Mouse (Mus musculus) fat pad, adult 2 months (tissue): Measurements from ENCODE around the gene Gm12355.
A peak's percentile ranks its signal among the peaks of the same experiment; 100 is the strongest.

Source experiments
- DNase-seq: peaks from one replicate; pipeline ENCODE4 v3.0.0-alpha.2; 2011; ENCODE audit warnings: low read depth, low spot score; ENCODE audit errors: extremely low read depth

Gm12355 gene

GRCm38 (mm10) chr11:98603953-98604352, 21.5 kb downstream of the Gm12355 start:
- no peak for DNase-seq

DNA sequence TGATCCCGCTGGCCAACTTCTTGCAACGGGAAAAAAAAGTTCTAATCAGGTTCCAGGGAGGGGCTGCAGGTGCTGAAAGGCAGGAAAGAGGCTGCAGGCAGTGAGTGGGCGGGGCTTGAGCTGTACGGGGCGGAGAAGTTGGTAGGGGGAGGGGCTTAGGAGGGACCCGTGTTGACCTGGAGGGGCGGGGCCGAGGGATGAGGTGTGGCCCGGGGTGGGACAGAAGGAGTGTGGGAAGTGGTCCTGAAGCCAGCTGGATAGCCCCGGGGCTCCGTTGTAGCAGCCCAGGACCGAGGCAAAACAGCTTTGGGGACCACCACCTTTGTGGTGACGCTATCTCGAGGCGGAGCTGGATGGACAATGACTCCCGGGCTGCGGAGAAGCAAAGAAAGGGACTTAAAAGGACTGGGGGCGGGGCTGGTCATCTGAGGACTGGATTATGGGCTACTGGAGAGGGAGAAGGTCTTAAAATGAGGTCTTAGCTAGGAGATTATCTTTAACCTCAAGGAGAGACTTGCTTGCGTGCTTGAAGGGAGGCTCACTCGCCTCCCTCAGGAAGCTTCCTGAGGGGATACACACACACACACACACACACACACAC, 23.3 kb downstream of the Gm12355 start:
- no peak for DNase-seq

DNA sequence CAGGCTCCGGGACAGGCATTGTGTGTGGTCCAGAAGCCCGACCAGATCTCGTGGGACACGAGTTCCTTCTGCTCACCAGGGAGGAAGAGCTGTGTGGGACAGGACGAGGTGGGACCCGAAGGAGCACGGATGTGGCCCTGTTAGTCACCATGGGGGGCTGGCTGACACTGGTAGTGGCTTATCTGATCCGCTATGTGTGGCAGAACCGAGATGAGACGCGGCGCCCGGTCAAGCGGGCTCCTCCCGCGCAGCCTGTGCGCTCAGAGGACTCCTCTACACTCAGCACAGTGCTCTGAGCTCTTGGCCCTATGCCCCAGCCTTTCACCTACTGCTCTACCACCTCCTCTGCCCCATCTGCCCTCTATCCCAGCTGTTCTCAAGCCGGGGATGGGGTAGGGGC, 26.2 kb downstream of the Gm12355 start:
- no peak for DNase-seq

DNA sequence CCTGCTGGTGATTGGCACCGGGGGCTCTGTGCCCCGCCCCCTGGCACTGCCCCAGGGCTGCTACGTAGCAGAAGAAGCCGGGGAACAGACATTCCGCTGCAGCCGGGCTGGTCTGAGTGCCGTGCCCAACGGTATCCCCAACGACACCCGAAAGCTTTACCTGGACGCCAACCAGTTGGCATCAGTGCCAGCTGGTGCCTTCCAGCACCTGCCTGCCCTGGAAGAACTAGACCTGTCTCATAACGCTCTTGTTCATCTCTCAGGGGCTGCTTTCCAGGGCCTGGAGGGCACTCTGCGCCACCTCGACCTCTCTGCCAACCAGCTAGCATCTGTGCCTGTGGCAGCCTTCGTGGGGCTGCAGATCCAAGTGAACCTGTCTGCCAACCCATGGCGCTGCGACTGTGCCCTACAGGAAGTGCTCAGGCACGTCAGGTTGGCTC, 26.6 kb downstream of the Gm12355 start:
- no peak for DNase-seq

GRCm38 (mm10) chr11:98597991-98598390, 27.5 kb downstream of the Gm12355 start, which contains the start of gene Lrrc3c:
Gene Lrrc3c (plus strand): TSS chr11:98598291.
- no peak for DNase-seq

DNA sequence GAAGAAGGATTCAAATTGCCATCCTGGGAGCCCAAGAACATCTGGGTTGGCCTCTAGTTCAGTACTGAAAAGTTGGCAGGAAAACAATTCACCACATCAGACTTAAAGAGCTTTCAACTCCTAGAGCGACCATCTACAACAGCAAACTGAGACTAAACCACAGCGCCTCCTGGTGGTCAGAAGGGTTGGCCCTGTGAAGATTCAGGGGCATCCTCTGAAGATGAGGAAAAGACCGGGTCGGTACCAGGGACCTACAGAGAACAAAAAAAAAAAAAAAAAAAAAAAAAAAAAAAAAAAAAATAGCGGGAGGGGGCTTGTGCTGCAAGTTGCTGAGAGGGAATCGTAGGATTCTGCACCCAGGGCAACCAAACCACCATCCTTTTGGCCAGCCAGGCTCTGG, 28.1 kb downstream of the Gm12355 start:
- no peak for DNase-seq

GRCm38 (mm10) chr11:98595955-98596354, 29.5 kb downstream of the Gm12355 start:
- DNase-seq = no peak

- no peak for DNase-seq
These were observed 30.0 kb downstream of the Gm12355 start for GRCm38 (mm10) chr11:98595473-98595872.

DNA sequence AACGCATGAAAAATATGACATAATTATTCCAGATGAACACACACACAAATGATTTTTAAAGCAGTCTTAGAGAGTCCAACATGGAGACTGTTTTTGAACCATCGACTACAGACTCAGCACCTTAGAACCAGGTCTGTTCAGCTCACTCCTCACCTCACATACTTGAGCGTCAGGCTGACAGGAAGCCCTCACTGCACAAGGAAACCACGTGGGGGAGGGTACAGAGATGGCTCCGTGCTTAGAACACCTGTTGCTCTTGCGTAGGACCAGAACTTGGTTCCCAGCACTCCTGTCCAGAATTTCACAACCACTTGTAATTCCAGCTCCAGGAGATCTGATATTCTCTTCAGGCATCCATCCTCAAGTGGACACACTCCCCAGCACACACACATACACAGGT, 30.4 kb downstream of the Gm12355 start:
- DNase-seq = no peak

DNA sequence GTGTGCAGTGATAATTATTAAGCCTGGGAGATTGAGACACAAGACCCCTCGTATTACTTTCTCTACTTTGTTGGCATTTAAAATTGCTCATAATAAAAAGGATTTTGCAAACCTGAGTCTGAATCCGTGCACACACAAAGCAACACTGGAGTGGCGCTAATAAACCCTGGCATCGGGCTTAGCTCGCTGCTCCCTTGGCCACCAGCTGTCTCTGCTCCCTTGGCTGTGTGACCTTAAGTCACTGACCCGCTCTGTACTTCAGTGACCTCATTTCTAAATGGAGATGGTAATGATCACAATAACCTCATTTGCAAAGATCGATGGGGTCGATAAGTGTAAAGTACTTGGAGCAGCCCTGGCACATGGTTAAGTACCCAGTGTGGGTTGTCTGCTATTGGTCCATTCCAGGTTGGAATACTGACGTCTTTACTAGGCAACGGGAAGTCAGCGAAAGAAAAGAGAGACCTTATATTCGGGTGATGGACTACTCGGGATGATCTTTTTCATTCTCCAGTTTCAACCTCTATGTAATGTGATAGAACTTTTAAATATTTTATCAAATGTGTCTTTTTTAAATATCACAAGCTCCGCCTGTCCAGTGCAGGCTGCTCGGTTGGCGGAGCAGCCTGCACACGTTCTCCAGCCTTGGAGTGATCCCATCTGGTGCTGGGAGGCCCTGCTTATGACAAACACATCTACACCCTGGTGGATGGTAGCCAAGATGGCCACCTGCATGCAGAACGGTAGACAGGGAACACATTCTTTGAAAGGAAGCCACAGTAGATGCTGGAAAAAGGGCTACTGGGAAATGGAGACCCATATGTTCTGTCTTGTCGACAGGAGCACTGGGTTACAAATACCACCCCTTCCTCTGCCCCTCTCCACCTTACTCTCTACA, 34.7 kb downstream of the Gm12355 start:
- DNase-seq = no peak

DNA sequence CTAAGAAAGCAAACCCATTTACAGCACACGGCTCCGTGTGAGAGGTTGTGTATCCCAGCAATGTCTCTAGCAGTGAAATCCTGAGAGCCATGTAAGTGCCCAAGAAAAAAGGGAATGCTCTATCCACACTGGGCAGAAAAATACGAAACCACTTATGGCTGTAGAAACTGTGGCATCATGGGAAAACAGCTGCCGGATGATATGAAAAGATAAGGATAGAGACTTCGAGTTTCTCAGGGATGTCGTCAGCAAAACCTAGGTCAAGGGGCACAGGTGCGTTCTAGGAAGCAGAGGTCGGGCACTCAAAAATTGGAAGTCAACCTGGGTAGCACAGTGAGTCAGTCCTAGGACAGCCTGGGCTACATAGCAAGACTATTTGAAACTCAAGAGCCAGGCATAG, 36.2 kb downstream of the Gm12355 start:
- DNase-seq = no peak

DNA sequence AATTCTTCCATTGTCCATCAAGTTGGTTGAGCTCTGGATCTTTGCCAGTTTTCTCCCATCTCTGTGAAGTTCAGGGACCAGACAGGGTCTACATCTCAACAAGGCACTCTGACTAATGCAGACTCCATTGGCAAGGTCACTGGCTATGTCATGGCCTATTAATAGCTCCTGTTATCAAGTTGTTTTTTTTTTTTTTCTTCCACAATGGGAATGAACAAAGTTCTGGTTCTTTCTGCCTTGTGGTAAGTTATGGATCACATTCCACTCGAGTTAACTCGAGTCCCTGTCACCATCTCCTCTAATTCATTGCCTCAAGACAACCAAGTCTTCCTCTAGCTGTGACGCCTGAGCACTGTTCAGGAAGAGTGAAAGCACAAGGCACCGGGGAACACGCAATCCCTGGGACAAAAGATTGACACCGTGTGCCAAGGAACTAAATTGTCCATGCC, 36.6 kb downstream of the Gm12355 start:
- no peak for DNase-seq

DNA sequence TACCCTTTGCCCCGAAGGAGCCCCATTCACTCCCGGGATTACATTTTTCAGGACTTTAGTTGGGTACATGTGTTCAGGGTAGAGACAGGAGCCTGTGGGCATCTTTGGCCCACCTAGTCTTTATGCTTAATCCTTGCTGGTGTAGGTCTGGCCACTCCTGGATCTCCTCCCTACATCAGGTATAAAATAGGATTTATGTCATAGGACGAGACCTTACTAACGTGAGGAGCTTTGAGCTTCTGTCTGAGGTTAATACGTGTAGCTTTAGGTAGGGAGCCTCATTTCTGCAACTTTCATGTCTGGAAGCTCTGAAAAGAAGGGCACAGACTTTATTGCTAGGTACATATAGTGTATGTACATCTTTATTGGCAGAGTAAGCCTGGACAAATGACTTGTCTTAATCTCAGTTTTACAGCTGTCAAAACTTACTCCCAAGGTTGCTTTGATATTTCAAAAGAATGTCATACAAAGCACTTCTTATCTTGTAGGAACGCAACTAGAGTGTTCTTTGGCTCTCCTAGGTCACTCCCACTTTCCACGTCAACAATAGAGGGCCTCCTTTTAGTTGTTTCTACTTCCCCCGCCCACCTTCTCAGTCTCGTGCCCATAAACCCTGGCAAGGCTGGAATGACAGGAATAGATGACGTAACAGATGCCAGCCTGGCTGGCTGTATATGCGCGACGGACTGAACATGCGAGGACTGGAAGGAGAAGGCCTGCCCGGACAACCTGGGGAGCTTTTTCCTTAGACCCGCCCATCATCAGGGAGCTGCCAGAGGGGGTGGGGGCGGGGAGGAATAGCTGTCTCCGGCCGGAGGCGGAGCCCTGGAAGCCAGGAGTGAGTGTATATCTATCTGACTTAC, 37.5 kb downstream of the Gm12355 start:
- peak; percentile 97 for DNase-seq

DNA sequence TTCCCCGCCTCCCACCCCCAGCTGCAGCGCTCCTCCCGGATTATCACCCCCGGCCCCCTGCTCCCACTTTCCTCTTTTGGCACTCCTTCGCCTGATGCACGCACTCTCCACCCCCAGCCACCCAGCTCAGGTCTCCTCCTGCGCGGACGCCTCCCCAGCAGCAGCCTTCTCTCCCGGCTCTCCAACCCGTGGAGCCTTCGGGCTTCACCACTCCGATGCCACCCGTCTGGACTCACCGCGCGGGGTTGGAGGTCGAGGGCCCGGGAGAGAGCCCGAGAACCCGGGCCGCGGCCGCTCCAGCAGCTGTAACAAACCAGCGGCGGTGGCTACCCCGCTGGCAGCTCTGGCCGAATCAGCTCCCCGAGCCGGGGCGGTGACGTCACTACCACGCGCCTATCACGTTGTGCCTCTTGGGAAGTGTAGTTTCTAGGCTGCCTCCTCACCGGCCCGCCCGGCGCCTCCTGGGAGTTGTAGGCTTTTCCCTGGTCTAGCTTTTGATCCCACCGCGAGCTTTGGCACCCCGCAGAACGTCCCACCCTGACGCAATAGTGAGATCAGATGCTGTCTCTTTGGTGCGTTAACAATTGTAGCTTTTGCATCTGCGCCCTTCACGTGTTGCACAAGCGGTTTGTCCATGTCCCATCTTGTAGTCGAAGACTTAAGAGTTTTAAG, 38.4 kb downstream of the Gm12355 start, which contains the start of gene Ormdl3:
Ormdl3 (minus strand) TSS at position 477 of the 672 bp plus-strand sequence.
- DNase-seq = no peak

- DNase-seq = peak; percentile 93
These were observed 39.2 kb downstream of the Gm12355 start for GRCm38 (mm10) chr11:98586087-98586891.

GRCm38 (mm10) chr11:98584629-98585177, 40.8 kb downstream of the Gm12355 start:
- DNase-seq = no peak

DNA sequence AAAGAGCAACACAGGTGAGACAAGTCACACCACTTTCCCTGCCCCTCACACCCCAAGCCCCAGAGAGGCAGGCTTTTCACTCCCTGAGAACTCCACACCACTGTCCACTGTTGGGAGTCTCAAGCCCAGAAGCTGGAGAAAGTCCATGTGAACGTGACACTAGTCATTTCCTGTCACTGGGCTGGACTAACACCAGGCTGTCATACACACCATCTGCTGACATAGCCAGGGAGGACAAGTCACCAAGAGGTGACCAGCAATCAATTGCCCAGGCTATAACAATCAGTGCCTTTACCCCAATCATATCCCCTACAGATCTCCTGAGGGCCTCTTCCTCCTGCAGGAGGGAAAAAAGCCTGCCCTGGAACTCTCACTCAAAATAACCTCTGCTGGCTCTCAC, 41.3 kb downstream of the Gm12355 start:
- DNase-seq = no peak

DNA sequence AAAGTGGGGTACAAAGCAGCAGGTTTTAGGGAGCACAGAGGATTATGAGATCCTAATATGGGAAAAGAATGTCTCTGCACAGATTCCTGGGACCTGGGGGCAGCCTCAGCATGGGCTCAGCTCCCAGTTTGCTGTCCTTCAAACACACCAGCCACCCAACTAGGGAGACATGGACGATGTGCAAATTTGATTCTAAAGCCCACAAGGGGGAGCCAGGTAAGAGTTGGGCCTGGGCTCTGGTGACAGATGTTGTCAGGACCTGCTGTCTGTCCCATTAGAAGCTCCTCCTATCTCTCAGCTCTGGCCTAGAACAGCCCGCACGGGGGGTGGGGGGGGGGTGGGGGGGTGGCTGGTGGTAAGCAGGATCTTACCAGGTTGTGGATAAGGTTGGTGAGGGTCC, 41.9 kb downstream of the Gm12355 start:
- DNase-seq = no peak

DNA sequence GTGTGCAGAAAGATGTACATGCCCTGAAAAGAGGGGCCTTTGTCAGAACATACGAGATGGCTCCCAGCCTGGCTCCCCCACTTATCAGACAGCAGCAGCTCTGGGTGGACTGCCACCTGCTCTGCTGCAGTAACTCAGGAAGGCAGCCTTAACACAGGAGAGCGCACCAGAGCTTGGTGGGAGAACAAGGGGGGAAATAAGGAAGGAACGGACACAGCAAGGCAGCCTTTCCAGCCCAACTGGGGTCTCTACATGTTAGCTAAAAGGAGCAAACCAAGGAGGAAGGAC, 42.3 kb downstream of the Gm12355 start:
- DNase-seq = no peak
